Comparison of ENCODE assay signal across 8 mouse cellular contexts in genomic region chr1:106172931-106173371, GRCm38 (mm10). TPM values are rescaled to one million over a fixed set of nuclear protein-coding genes. Genes with fewer than 3 reads are reported as not detected.
DNase-seq lines count a peak whose midpoint lies in the region; ATAC-seq lines count a peak whose summit lies in the region.

No protein-coding gene starts in this region.

- DNase-seq in adrenal gland, adult 18-20 months (ENCODE audit: low spot score in 2 of 2), result peak; percentile 36 to 55
- DNase-seq in adrenal gland, adult 8-10 months, result no peak
- DNase-seq in WW6 (ENCODE audit: low read depth, low spot score), result peak; percentile 4
- peak; percentile 67 for DNase-seq in embryo, embryonic 9.5 days (ENCODE audit: extremely low spot score)
- DNase-seq in layer of hippocampus, postnatal 25 days (ENCODE audit: extremely low spot score in 1 of 2, low spot score in 1 of 2), result peak; percentile 19 to 33

- peak overlapping the region; percentile 67 for H3K4me2 ChIP-seq in heart, embryonic 16.5 days (ENCODE audit: low read depth, low read length)
- peak overlapping the region; percentile 79 for H3K4me2 ChIP-seq in midbrain, embryonic 12.5 days (replicated peaks)
- H3K4me2 ChIP-seq in stomach, embryonic 14.5 days (replicated peaks; ENCODE audit: low read depth, low read length), result peak overlapping the region; percentile 75

- no peak for ATAC-seq in heart, embryonic 16.5 days (replicated peaks; ENCODE audit: extremely low read depth, insufficient read depth, low FRiP score)
- ATAC-seq in midbrain, embryonic 12.5 days (ENCODE audit: low FRiP score, low read depth), result 0 out of 2 replicates have a peak, but pooled peaks have one; percentile 0
- no peak for ATAC-seq in stomach, embryonic 14.5 days (ENCODE audit: insufficient number of reproducible peaks, insufficient read depth, low FRiP score, low read depth)

- H3K4me3 ChIP-seq in heart, embryonic 16.5 days (ENCODE audit: low read length), result peak overlapping the region; percentile 94
- peak overlapping the region; percentile 86 for H3K4me3 ChIP-seq in midbrain, embryonic 12.5 days
- peak overlapping the region; percentile 75 for H3K4me3 ChIP-seq in stomach, embryonic 14.5 days (ENCODE audit: low read depth, low read length)

- H3K27me3 ChIP-seq in heart, embryonic 16.5 days (ENCODE audit: control insufficient read depth, insufficient read depth, low read length), result no peaks in the 10 kb centered on the region
- H3K27me3 ChIP-seq in midbrain, embryonic 12.5 days, result no peaks in the 10 kb centered on the region
- no peaks in the 10 kb centered on the region for H3K27me3 ChIP-seq in stomach, embryonic 14.5 days (ENCODE audit: control insufficient read depth, insufficient read depth, low read length)

- WGBS in heart, embryonic 16.5 days, result under 1% methylated on average over 47 of the region's 47 CpGs
- WGBS in midbrain, embryonic 12.5 days, result under 1% methylated on average over 47 of the region's 47 CpGs
- under 1% methylated on average over 47 of the region's 47 CpGs for WGBS in stomach, embryonic 14.5 days

- no peaks in the 10 kb centered on the region for H3K9me3 ChIP-seq in heart, embryonic 16.5 days (replicated peaks; ENCODE audit: control insufficient read depth, low read length)
- H3K9me3 ChIP-seq in midbrain, embryonic 12.5 days, result no peaks in the 10 kb centered on the region
- H3K9me3 ChIP-seq in stomach, embryonic 14.5 days (ENCODE audit: control insufficient read depth, low read depth, low read length), result no peaks in the 10 kb centered on the region

- peak overlapping the region; percentile 97 for H3K9ac ChIP-seq in heart, embryonic 16.5 days (ENCODE audit: low read length)
- H3K9ac ChIP-seq in midbrain, embryonic 12.5 days (replicated peaks), result peak overlapping the region; percentile 97
- H3K9ac ChIP-seq in stomach, embryonic 14.5 days (replicated peaks; ENCODE audit: low read depth, low read length), result peak overlapping the region; percentile 79

- H3K27ac ChIP-seq in heart, embryonic 16.5 days (ENCODE audit: low read length), result peak overlapping the region; percentile 92
- H3K27ac ChIP-seq in midbrain, embryonic 12.5 days (replicated peaks), result peak overlapping the region; percentile 94
- H3K27ac ChIP-seq in stomach, embryonic 14.5 days (ENCODE audit: low read length), result no peak overlapping the region

- peaks cover 13% of the 10 kb centered on the region; the same call in 1 of the 2 replicates for H3K4me1 ChIP-seq in heart, embryonic 16.5 days (ENCODE audit: control insufficient read depth, insufficient read depth, low read length)
- H3K4me1 ChIP-seq in midbrain, embryonic 12.5 days, result peaks cover 35% of the 10 kb centered on the region
- peaks cover 3% of the 10 kb centered on the region; the same call in 1 of the 2 replicates for H3K4me1 ChIP-seq in stomach, embryonic 14.5 days (ENCODE audit: control insufficient read depth, insufficient read depth, low read length)

- H3K36me3 ChIP-seq in heart, embryonic 16.5 days (ENCODE audit: control insufficient read depth, insufficient read depth), result no peaks in the 10 kb centered on the region
- H3K36me3 ChIP-seq in midbrain, embryonic 12.5 days, result no peaks in the 10 kb centered on the region
- no peaks in the 10 kb centered on the region for H3K36me3 ChIP-seq in stomach, embryonic 14.5 days (ENCODE audit: control insufficient read depth, insufficient read depth, low read length)

RNA-seq across cellular contexts. Expression of gene Phlpp1, which starts 1.4 kb away (rescaled TPM):
- total RNA-seq in adrenal gland, adult 18-20 months (2021), result 10 to 100 TPM; 13.2 to 17.3 TPM
- 10 to 100 TPM; 15.0 to 20.6 (median 17.5) TPM for total RNA-seq in adrenal gland, adult 8-10 months (2022)
- polyA plus RNA-seq in heart, embryonic 16.5 days (2015; fragmentation: Nextera tagmentation; extraction: Ambion mirVana), result 4.4 and 4.7 TPM in 2 replicates
- 10 to 100 TPM; 78.6 to 80.8 TPM for total RNA-seq in layer of hippocampus, postnatal 25 days (2021)
- polyA plus RNA-seq in midbrain, embryonic 12.5 days (2016; fragmentation: Nextera tagmentation; extraction: Ambion mirVana), result 8.2 and 8.6 TPM in 2 replicates
- 3.8 and 4.3 TPM in 2 replicates for polyA plus RNA-seq in stomach, embryonic 14.5 days (2014; fragmentation: Nextera tagmentation; extraction: Ambion mirVana)
